Mouse (Mus musculus) adipocyte (in vitro differentiated cells): Measurements from ENCODE around the gene Klk15.
"Not testable (repeated sequence)": the region's sequence is repeated elsewhere in the genome, so short reads cannot be mapped to it uniquely, and the experiment has no call there.

ENCODE experiments used
- DNase-seq: peaks from one replicate; pipeline ENCODE4 v3.0.0-alpha.2; 2016; ENCODE audit warnings: low spot score

Klk15 gene

GRCm38 (mm10) chr7:43933440-43933839 lies at the start of gene Klk15:
Klk15 (plus strand) TSS chr7:43933740.
- DNase-seq, result no peak

- DNase-seq, result no peak
These were observed 42.2 kb upstream of the Klk15 start for GRCm38 (mm10) chr7:43891365-43891764.

DNA sequence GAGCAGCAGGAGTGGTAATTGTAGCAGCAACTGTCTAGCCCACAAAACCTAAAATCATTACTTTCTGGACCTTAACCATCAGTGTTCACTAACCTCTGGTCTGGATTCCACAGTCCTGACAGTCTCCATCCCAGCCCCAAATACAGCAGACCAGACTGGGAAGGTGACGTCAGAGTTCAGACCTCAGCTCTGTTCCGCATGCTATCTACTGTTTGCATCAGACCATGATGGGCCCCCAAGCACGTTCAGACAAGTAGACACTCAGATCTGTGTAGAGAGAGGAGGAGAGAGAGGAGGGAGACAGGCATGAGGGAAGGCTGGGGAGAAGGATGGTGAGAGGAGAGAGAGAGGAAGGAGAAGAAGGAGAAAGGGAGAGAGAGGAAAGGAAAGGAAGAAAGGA lies 41.8 kb upstream of the Klk15 start:
- no peak for DNase-seq

DNA sequence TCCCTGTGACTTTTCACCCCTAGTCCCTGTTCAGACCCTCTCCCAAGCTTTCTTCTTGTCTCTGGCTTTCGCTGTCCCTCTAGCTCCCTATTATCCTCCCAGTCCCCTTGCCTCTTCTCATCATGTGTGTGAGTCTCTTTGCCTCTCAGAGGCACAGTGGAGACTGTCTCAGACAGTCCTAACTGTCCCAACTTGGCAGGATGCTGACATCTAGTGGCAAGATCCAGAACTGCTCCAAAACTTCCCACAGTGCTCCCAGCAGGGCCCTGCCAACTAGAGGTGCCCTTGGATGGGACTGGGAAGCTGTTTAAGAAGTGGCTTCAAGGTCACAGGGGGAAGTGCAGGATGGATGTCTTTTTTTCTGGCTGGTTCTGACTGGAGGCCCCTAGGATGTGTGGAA lies 38.7 kb upstream of the Klk15 start:
- peak; percentile 89 for DNase-seq

DNA sequence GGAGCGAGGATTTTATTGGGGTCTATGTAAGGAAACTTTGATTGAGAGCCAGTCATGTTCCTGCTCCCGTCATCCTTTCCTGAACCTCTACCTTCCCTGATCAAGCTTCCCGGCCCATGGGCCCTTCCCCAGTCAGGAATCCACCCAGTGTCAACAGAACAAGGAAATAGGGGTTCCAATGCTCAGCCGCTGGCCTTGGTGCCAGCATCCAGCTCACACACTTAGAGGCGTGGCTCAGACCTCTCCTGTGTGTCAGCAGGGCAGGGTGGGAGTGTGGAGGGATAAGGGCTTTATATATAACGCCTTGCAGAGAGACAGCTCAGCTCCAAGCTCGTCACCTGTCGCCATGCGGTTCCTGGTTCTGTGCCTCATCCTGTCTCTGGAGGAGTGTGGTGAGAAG lies 18.7 kb upstream of the Klk15 start:
- no peak for DNase-seq

- DNase-seq, result no peak
These were observed 15.1 kb upstream of the Klk15 start for GRCm38 (mm10) chr7:43918426-43918825.

DNA sequence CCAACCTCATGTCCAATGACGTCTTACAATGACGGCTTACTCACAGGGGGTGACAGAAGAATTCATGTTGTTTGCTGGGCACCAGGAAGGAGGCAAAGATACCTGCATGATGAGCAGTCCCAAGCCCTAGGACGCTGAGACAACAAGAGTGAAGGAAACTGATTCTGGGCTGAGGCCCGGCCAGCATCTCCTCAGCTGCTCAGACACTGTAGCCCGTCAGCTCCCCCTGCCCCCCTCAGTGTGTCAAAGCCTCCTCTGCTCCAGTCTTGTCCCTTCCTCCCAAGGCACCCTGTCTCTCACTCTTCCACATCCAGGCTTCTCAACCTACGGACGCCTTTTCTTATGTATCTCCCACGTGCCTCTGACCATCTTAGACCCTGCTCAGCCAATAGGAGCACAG lies 14.7 kb upstream of the Klk15 start:
- DNase-seq, result no peak

- DNase-seq, result peak; percentile 66
These were observed 13.7 kb upstream of the Klk15 start for GRCm38 (mm10) chr7:43919559-43920451.

DNA sequence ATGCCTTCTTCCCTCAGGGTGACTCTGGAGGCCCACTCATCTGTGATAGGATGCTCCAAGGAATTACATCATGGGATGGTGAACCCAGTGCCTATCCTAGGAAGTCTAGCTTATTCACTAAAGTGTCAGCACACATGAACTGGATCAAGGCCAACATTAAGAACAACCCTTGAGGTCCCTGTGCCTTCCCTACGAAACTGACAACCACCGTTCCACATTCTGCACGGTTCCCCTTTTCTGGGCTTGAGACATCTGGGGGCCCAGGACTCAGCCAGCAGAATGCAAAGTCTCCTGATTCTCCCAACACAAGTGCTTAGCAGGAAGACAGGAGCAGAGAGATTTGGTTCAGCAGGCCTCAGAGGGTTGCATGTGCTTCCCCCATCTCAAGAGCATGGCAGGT lies 13.0 kb upstream of the Klk15 start:
- DNase-seq, result no peak

DNA sequence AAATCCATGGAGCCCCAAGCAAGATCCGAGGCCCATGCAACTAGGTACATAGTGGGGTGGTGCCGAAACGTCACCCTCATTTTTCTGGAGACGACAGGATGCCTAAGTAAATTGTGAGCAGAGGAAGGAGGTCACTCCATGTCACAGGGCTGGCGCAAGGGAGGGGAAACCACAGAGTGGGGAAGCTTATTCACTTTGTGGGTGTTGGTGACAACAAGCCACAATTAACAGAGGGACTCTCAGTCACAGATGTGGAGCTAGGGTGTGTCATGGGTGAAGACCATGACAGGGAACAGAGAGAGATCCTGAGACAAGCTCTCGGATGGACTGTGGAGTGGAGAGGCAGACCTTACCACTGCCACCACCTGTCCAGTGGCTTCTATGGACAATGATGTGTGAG lies 12.5 kb upstream of the Klk15 start:
- DNase-seq, result no peak

GRCm38 (mm10) chr7:43921941-43922340 lies 11.6 kb upstream of the Klk15 start:
- no peak for DNase-seq

GRCm38 (mm10) chr7:43925985-43926384 lies 7.6 kb upstream of the Klk15 start:
- no peak for DNase-seq

- DNase-seq, result no peak
These were observed 5.0 kb upstream of the Klk15 start for GRCm38 (mm10) chr7:43928521-43928920.

DNA sequence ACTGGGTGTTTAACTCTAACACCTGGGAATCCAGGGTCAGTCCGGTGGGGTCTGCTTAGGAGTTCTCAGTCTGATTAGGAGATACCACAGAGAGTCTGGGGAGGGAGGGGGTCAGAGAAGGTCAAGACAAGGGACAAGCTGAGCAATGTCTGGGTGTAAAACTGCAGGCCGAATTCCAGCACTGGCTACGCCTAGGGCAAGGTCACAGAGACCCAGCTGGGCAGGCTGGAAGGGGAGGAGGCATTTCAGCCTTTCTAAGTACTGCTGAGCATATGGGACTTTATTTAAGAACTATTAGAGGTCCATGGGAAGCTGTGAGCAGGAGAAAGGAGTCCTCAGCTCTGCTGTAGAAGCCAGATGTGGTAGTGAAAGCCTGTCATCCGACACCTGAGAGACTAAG lies 1.2 kb upstream of the Klk15 start:
- no peak for DNase-seq

GRCm38 (mm10) chr7:43934747-43935146 lies 1.2 kb downstream of the Klk15 start:
- no peak for DNase-seq

GRCm38 (mm10) chr7:43936551-43936950 lies 3.0 kb downstream of the Klk15 start:
- no peak for DNase-seq

GRCm38 (mm10) chr7:43942293-43942692 lies 8.8 kb downstream of the Klk15 start:
- not testable (repeated sequence) for DNase-seq

GRCm38 (mm10) chr7:43944727-43945264 lies 11.3 kb downstream of the Klk15 start:
- DNase-seq, result no peak

DNA sequence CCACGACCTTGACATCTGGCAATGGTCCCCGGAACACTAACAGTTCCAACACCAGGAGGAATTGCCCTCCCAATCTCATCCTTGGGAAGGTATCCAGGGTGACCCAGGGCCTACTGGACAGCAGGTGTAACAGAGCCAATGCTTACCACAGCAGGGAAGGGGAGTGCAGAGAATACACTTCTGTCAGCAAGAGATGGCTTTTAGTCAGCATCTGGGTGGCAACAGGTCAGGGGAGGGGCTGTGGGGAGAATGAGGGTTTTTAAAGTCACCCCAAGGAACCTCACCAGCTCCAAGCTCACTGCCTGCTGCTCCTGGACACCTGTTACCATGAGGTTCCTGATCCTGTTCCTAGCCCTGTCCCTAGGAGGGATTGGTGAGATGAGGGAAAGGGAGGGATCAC lies 16.8 kb downstream of the Klk15 start, which contains the start of gene Klk1b8:
TSS of gene Klk1b8 (plus strand) at position 301 of the 400 bp plus-strand sequence.
- DNase-seq, result no peak

- no peak for DNase-seq
These were observed 19.2 kb downstream of the Klk15 start for GRCm38 (mm10) chr7:43952703-43953102.

DNA sequence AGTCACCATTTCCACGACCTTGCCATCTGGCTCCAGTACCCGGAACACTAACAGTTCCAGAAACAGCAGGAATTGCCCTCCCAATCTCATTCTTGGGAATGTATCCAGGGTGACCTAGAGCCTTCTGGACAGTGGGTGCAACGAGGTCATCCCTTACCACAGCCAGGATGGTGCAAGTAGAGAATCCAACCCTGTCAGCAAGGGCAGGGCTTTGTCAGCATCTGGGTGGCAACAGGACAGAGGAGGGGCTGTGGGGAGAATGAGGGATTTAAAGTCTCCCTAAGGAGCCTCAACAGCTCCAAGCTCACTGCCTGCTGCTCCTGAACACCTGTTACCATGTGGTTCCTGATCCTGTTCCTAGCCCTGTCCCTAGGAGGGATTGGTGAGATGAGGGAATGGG lies 32.9 kb downstream of the Klk15 start, which contains the start of gene Klk1b1:
TSS of gene Klk1b1 (plus strand) at position 301 of the 400 bp plus-strand sequence.
- DNase-seq, result no peak

DNA sequence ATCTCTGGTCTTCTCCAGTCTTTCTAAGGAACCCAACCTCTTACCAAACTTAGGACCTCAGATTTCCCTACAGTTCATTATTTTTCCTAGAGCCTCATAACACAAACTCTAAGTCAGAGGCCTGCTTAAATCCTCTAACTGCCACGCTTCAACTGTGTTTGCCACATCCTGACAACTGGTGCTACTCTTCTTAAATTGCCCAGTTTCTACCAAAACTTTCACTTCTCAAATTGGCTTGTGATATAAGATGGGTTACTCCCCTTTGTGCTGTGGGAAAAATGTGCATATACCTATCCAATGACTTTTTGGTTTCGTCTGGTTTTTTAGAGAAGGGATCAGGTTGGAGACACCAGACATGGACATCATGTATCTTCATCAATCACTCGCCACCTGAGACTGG lies 33.5 kb downstream of the Klk15 start:
- DNase-seq, result no peak

- no peak for DNase-seq
These were observed 34.1 kb downstream of the Klk15 start for GRCm38 (mm10) chr7:43967612-43968011.

DNA sequence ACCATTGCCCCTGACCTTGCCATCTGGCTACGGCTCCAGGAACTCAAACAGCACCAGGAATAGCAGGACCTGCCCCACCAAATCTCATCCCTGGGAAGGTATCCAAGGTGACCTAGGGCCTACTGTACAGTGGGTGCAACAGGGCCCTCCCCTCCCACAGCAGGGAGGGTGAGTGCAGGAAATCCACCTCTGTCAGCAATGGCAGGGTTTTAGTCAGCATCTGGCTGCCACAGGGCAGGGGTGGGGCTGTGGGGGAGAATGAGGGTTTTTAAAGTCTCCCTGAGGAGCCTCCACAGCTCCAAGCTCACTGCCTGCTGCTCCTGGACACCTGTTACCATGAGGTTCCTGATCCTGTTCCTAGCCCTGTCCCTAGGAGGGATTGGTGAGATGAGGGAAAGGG lies 42.2 kb downstream of the Klk15 start, which contains the start of gene Klk1b9:
TSS of gene Klk1b9 (plus strand) at position 301 of the 400 bp plus-strand sequence.
- DNase-seq, result not testable (repeated sequence)
